Mouse (Mus musculus) megakaryocyte-erythroid progenitor cell, adult 5 weeks (primary cell): ENCODE results near the gene Avp. TPM values are rescaled to one million over a fixed set of nuclear protein-coding genes. Genes with fewer than 3 reads are reported as not detected.

ENCODE experiments used
- polyA plus RNA-seq: library from polyadenylated mRNA; stranded (reverse); fragments of >175 nt; gene quantifications from 2 replicates; pipeline ENCODE4 v1.2.3, GENCODE M21; 2012

Gene Avp
- polyA plus RNA-seq: 0.13 TPM in 1 of 2 replicates, not detected in the other

GRCm38 (mm10) chr2:130582552-130582951 is at the start of gene Avp:
Avp (minus strand) TSS chr2:130582554.

GRCm38 (mm10) chr2:130629839-130630203 is 47.5 kb upstream of the Avp start, which contains the start of the genes Fastkd5 and Ubox5:
Fastkd5 (minus strand) TSS chr2:130630027.
Ubox5 (minus strand) TSS chr2:130630038.

GRCm38 (mm10) chr2:130575873-130576272 is 6.5 kb downstream of the Avp start, which contains the start of gene Oxt:
Oxt (plus strand) TSS chr2:130576173.

GRCm38 (mm10) chr2:130563212-130564055 is 18.9 kb downstream of the Avp start, which contains the start of gene Mrps26:
Mrps26 (plus strand) TSS chr2:130563742.

Other genes with a start within 250 kb of the Avp start
- 0.91 and 2.6 TPM in 2 replicates for gene Cpxm1, start 185.0 kb downstream of the Avp start, polyA plus RNA-seq
- gene Gm28372, start 177.3 kb downstream of the Avp start, polyA plus RNA-seq: not detected in 2 replicates
- not detected in 2 replicates for gene 1700020A23Rik, start 177.3 kb downstream of the Avp start, polyA plus RNA-seq
- gene Tmem239, start 176.1 kb downstream of the Avp start, polyA plus RNA-seq: not detected in 2 replicates
- gene Vps16, start 158.2 kb downstream of the Avp start, polyA plus RNA-seq: 16.1 and 20.4 TPM in 2 replicates
- gene Pced1a, start 157.9 kb downstream of the Avp start, polyA plus RNA-seq: 17.7 and 21.0 TPM in 2 replicates
- gene Ptpra, start 132.3 kb downstream of the Avp start, polyA plus RNA-seq: 19.4 and 23.3 TPM in 2 replicates
- 135 and 170 TPM in 2 replicates for gene Mrps26, start 18.8 kb downstream of the Avp start, polyA plus RNA-seq
- not detected in 2 replicates for gene Oxt, start 6.4 kb downstream of the Avp start, polyA plus RNA-seq
- gene Fastkd5, start 47.5 kb upstream of the Avp start, polyA plus RNA-seq: 0.65 and 0.66 TPM in 2 replicates
- 0.86 and 1.3 TPM in 2 replicates for gene Ubox5, start 47.5 kb upstream of the Avp start, polyA plus RNA-seq
- gene Lzts3, start 60.2 kb upstream of the Avp start, polyA plus RNA-seq: 1.6 and 2.8 TPM in 2 replicates
- gene Ddrgk1, start 82.1 kb upstream of the Avp start, polyA plus RNA-seq: 102 and 134 TPM in 2 replicates
- gene Itpa, start 85.1 kb upstream of the Avp start, polyA plus RNA-seq: 5.6 and 6.6 TPM in 2 replicates
- 0.20 and 0.22 TPM in 2 replicates for gene Slc4a11, start 115.0 kb upstream of the Avp start, polyA plus RNA-seq